Mouse (Mus musculus) embryonic fibroblast, embryonic 13.5 days (primary cell): ENCODE measurements around the gene Pik3r2.

Source experiments
- CTCF ChIP-seq: IDR thresholded peaks from 2 replicates; pipeline ENCODE4 v1.5.1; 2011; ENCODE audit warnings: mild to moderate bottlenecking, control low read depth, low read length, moderate library complexity, borderline replicate concordance; ENCODE audit not compliant: insufficient read depth
- POLR2A ChIP-seq: IDR thresholded peaks from 2 replicates; pipeline ENCODE4 v1.6.1; 2011; ENCODE audit warnings: low read depth, mild to moderate bottlenecking, control low read depth, low read length, moderate library complexity

DNA sequence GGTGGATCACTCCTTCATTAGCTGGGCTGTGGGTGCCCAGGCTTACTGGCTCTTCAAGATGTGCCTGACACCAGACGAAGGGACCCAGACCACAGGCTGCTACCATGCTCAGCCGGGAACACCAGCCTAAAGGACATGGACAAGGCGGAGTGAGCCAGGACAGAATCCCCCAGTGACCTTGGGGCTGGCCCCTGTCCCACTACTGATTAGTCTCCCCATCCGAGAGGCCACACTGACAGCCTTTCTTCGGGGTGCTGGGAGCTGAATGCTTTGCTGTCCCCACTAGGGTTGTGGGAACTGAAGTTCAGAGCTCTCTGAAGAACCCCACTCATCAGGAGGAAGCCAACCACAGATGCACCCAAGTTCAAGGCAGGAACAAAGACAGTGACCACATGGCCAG is 1.3 kb downstream of the Pik3r2 start:
- TF ChIP-seq CTCF, result no peak
- TF ChIP-seq POLR2A, result no peak
